Mouse (Mus musculus) layer of hippocampus, adult 2 months (tissue): Measurements from ENCODE around the gene Hmg20a. TPM values are rescaled to one million over a fixed set of nuclear protein-coding genes. Genes with fewer than 3 reads are reported as not detected.

ENCODE experiments used
- DNase-seq, 2 experiments: peaks; one replicate each; pipeline ENCODE4 v3.0.0; 2022; ENCODE audit warnings: low spot score in 2 of 2
- H3K27ac ChIP-seq: fragments of 200-600 bp; 2 replicates; pipeline ENCODE4 v1.8.1; 2022
- H3K4me3 ChIP-seq: fragments of 200-600 bp; 2 replicates; pipeline ENCODE4 v1.8.1; 2022; ENCODE audit warnings: mild to moderate bottlenecking
- CTCF ChIP-seq: fragments of 200-600 bp; conservative IDR thresholded peaks from 2 replicates; pipeline ENCODE4 v1.8.1; 2022; ENCODE audit warnings: antibody characterized with exemption, mild to moderate bottlenecking, moderate library complexity
- total RNA-seq, 2 experiments: library from RNA; stranded (reverse); gene quantifications; 2 replicates each; pipeline ENCODE4 v1.2.3; 2021

The Hmg20a gene
- total RNA-seq, 2 experiments from 2014 or later = 78.8 to 81.6 TPM

DNA sequence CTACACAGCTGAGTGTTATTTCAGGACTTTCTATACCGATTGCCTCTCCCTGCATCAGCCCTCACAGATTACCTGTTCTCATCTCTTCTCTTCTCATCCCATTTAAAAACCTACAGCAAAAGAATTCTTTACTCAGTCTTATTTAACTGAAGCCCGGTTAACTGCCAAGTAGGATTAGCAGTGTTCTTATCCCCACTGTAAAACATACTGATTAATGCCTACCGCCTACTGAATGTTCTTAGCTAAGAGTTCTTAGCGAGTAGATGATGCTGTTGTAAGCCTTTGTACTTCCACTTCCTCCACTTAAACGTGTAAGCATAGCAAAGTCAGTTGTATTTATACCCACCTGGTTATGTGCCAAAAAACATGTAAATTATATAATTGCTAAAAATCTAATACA, 42.6 kb downstream of the Hmg20a start:
- no peak for TF ChIP-seq CTCF

DNA sequence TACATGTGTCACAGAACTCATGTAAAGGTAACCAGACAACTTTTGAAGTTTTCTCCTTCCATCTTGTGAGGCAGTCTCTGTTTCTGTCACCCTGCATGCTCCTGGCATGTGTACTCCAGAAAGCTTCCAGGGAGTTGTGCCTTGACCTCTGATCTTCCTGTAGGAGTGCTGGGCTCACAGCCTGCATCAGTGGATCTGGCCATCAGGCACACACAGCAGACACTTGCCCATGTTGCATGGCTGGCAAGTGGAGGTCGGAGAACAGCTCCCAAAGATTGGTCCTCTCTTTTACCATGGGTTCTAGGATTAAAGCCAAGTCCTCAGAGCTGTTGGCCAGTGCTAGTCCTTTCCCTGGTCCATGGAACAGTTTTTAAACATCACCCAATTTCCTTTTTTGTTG, 44.2 kb downstream of the Hmg20a start:
- H3K27ac ChIP-seq = no peak overlapping the region
- DNase-seq = no peak
- no peak for TF ChIP-seq CTCF
- H3K4me3 ChIP-seq = no peak overlapping the region

More for the DNA sequence above, 42.6 kb downstream of the Hmg20a start:
- Histone ChIP-seq H3K4me3 (no peak overlapping the region), H3K27ac (no peak overlapping the region)
- no peak for DNase-seq

DNA sequence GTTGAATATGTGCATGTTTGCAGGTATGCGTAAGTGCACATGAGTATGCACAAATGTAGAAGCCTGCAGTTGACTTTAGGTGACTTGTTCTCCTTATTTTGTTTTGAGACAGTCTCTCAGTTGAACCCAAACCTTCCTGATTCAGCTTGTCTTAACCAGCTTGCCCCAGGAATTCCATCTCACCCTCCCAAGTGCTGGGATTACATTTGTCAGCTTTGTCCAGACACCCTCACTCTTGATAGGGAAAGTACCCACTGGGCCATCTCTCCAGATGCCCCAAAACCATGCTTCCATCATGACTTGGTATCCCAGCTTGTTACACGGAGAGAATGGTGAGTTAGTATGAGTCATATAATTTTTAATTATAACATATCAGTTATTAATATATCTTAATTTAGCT, 44.6 kb downstream of the Hmg20a start:
- no peak for DNase-seq
- no peak overlapping the region for H3K4me3 ChIP-seq
- TF ChIP-seq CTCF = no peak
- H3K27ac ChIP-seq = 0 out of 2 replicates have a peak overlapping the region, but pooled peaks have one; percentile 14

DNA sequence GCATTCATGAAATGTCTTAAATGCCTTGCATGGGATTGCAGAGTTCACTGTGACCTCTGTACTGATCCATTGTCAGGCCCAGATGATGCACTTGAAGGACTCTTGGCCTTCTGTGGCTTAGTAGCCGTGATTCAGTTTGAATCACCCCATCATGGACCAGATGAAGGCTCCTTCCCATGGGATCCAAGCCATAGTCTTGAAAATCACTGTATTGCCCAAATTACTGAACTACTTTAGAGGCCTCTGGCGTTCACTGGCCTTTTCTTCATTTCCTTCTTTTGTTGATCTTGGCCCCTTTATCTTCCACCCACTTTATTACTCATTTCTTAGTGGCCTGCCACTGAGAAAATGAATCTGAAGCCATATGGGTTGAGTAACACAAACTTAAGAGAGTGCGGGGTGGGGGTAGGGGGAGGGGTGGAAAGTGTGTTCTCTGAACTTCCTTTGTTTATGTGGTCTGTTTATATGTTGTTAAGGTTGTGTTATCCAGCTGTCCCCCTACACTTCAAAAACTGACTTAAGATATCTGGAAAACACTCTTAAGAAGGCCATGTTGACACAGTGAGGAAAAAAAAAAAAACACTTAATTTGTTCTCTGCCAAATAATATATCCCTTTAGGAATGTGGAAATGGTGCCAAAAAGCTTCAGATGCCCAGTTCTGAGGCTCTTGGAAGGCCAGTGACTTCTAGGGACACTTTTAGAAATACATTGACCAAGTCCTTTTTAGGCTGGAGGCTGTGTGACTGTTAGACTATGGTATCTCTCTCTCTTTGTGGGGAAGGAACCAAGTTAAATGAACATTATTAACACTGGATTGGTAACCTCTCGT, 45.5 kb downstream of the Hmg20a start:
- DNase-seq = no peak
- H3K27ac ChIP-seq = peak overlapping the region; percentile 1; the same call in 1 of the 2 replicates
- TF ChIP-seq CTCF = no peak
- no peak overlapping the region for H3K4me3 ChIP-seq

DNA sequence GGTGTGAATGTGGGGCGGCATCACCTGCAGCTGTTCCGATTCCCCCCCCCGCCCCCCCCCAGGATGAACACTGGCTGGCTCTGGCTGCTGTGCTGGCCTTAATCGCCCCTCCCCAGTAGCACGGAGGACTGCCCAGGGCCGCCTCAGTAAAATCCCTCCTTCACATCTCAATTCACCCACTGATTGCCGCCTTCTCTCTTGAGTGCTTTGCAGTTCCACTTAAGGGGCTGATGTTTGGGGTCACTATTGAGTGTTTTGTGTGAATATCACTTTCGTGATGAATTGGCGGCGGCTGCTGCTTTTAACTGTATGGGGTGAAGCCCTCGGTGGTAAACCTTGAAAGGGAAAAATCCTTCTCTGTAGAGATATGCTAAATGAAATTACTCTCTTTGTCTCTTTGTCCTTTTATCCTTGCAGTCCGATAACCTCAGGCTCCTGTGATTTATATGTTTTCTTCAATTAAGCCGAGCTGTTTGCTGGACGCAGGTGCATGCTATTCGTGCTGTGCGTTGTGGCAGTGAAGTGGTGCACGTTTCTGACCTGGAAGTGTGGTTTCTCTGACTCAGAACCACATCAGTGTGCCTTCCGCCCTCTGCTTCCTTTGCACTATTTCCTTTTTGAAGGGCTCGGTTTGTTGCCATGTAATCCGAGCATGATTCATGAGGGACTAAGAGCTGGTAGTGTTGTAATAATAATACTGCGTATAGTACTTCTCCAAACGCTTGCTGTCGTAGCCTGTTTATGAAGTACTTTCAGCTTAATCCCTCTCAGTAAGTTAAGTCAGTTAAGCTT, 46.6 kb downstream of the Hmg20a start:
- Histone ChIP-seq H3K4me3 (no peak overlapping the region), H3K27ac (no peak overlapping the region; the same call in 1 of the 2 replicates)
- DNase-seq = no peak
- TF ChIP-seq CTCF = no peak

- Histone ChIP-seq H3K27ac (no peak overlapping the region), H3K4me3 (no peak overlapping the region)
- no peak for TF ChIP-seq CTCF
- no peak for DNase-seq
These were observed 47.8 kb downstream of the Hmg20a start for GRCm38 (mm10) chr9:56466251-56466650.

GRCm38 (mm10) chr9:56469656-56470055, 51.2 kb downstream of the Hmg20a start:
- no peak overlapping the region for H3K27ac ChIP-seq
- no peak for DNase-seq
- TF ChIP-seq CTCF = no peak
- no peak overlapping the region for H3K4me3 ChIP-seq

GRCm38 (mm10) chr9:56470291-56470690, 51.9 kb downstream of the Hmg20a start:
- no peak for DNase-seq
- Histone ChIP-seq H3K4me3 (no peak overlapping the region), H3K27ac (no peak overlapping the region)
- TF ChIP-seq CTCF = no peak

DNA sequence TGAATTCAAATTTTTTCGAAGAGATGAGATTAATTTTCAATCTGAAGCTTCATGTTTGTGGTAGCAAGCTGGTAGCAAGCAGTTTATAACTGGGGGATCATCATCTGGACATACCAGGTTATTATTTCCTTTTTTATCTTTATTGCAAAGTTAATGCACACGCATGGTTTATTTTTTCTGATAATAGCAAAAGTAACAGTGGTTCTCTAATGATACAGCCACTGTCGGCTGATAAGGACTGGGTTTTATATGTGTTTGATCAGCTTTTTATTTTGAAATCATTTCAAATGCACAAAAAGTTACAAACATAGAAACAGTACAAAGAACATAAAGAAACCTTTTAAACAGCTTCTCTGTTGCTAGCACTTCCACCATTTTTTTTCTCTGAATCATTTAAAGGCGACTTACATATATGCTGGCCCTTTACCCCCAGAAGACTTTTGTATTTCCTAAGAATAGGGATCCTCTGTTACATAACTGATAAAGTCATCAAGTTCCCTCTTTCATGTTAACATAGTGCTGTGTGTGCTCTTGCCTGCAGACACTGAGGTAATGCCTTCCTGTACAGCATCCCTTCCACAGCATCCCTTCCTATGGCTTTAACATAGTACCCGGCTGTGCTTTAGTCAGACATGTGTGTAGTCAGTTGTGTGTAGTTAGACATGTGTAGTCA, 60.7 kb downstream of the Hmg20a start:
- H3K4me3 ChIP-seq = no peak overlapping the region
- DNase-seq = no peak
- no peak for TF ChIP-seq CTCF

DNA sequence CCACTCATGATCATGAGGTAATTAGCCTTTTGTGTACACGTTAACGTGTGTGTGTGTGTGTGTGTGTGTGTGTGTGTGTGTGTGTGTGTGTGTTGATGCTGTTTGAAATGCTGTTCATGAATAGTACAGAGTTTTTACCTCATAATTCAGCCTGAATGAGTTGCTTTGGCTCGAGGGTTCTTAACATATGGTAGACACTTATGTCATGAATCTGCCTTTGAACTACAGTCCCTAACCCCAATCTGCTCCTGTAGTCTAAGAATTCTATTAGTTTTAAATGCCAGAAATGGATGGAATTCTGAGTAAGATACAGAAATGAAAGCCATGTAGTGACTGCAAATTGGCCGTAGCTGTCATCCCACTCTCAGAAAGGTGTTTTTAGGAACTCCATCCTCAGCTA, 64.2 kb downstream of the Hmg20a start:
- no peak overlapping the region for H3K4me3 ChIP-seq
- no peak for DNase-seq
- no peak overlapping the region for H3K27ac ChIP-seq
- TF ChIP-seq CTCF = no peak

More for the DNA sequence above, 60.7 kb downstream of the Hmg20a start:
- 0 out of 2 replicates have a peak overlapping the region, but pooled peaks have one; percentile 57 for H3K27ac ChIP-seq

DNA sequence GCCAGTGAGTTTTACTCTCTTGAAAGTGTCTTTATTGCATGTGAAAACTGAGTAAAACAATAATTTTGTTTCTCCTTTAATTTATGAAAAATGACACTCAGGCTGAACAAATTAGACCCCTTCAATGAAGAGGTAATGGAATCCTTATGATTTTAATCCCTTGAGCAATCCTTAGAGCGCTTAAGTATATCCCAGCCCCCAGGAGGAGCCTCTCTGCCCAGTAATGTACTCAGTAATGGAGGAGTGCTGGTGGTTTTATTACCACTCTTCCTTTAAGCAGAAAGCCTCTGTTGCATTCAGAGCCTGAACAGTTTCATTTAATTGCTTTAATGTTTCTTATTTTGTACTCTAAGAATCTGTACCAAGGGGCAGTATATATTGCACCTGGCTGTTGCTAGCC, 67.0 kb downstream of the Hmg20a start:
- TF ChIP-seq CTCF = no peak
- DNase-seq = no peak
- Histone ChIP-seq H3K4me3 (no peak overlapping the region), H3K27ac (no peak overlapping the region)

GRCm38 (mm10) chr9:56486158-56486557, 67.7 kb downstream of the Hmg20a start:
- no peak overlapping the region for H3K4me3 ChIP-seq
- no peak for TF ChIP-seq CTCF
- H3K27ac ChIP-seq = no peak overlapping the region
- no peak for DNase-seq

DNA sequence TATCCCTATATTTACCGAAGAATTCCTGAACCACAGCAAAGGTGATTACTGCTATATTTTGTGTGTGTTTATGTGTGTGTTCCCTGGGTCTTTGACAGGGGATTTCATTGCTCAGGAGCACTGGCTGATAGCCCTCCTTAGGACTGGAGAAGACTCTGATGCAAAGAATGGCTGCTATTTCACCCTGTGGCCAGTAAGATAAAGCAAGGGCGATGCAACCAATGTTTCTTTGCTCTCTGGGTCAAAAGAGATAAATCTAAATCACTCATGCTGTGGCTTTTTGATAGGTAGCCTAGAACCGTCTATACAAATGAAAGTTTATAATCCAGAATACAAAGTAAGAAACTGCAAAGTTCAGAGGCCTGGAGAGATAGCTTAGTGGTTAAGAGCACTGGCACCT, 69.2 kb downstream of the Hmg20a start:
- no peak for DNase-seq
- H3K27ac ChIP-seq = no peak overlapping the region
- TF ChIP-seq CTCF = no peak
- H3K4me3 ChIP-seq = no peak overlapping the region
